Mouse (Mus musculus) left cerebral cortex, adult 2 months (tissue): ENCODE data around the gene Ccl7. TPM values are rescaled to one million over a fixed set of nuclear protein-coding genes. Genes with fewer than 3 reads are reported as not detected.

Experiments used
- DNase-seq, 2 experiments: peaks; one replicate each; pipeline ENCODE4 v3.0.0; 2021 to 2022; ENCODE audit warnings: low spot score in 2 of 2, mixed read lengths in 1 of 2; ENCODE audit errors: extremely low spot score in 1 of 2
- H3K27ac ChIP-seq: fragments of 200-600 bp; 2 replicates; pipeline ENCODE4 v1.8.1; 2022
- H3K4me3 ChIP-seq: fragments of 200-600 bp; 2 replicates; pipeline ENCODE4 v1.8.1; 2022
- CTCF ChIP-seq: fragments of 200-600 bp; IDR thresholded peaks from 2 replicates; pipeline ENCODE4 v1.8.1; 2022; ENCODE audit warnings: antibody characterized with exemption, mild to moderate bottlenecking, moderate library complexity
- intact Hi-C: fragments of 180-260 bp; cut with DNase I; formaldehyde crosslinking; loops from one replicate; pipeline ENCODE4 v1.15.1; 2025
- total RNA-seq, 2 experiments: library from RNA; stranded (reverse); gene quantifications; 2 replicates each; pipeline ENCODE4 v1.2.3; 2021

The Ccl7 gene
- total RNA-seq, 2 experiments from 2014 or later = not detected

DNA sequence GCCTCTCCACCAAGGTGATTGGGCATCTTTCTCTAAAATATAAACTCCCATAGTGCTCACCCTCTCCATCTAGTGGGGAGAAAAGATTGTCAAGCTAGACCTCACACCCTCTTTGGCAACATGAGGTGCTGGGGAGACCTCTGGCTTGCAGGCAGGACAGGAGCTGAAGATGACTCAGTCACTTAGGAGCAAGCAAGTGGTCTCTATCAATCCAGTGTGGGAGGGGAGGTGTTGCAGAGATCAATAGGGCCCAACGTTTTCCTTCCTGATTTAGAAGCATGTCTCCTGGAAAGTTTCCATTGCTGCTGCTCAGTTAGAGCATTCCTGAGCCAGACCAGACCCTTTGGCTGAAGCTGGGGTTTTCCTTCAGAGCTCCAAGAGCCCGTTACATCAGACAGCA is 7.0 kb upstream of the Ccl7 start, which contains the start of gene Gm17268:
Gene Gm17268 (minus strand): TSS at position 28 of the 400 bp plus-strand sequence.
- intact Hi-C loops = loop anchor here (5.0 kb wide), 1 partner anchor 41 kb away; no protein-coding TSS in a partner anchor
- peak; percentile 21 for TF ChIP-seq CTCF
- Histone ChIP-seq H3K4me3 (no peak within 1 kb of the TSS), H3K27ac (no peak within 1 kb of the TSS)
- DNase-seq = no peak

DNA sequence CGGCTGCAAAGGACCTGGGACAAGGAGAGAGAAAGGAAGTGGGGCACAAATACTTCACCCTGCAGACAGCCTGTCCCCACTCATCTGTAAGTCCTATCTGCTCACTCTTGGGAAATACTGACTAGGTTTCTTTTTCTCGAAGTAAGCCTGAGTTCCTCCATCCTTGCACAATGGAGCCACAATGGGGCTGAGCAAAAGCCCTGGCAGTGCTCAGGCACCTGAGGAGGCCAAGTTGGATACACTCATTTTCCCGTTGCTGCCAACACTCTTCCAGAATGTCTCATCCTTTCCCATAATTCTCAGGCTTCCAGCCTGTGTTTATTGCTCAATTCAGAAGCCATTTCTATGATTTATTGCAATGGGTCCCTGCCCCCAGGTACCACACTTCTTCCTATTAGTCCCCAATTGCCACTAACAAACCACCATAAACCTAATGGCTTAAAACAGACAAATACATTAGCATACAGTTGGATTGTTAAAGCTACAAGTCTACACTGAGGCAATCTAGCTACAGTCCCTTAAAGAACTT is 6.3 kb upstream of the Ccl7 start:
- H3K4me3 ChIP-seq = no peak overlapping the region
- intact Hi-C loops = loop anchor here (5.0 kb wide), 1 partner anchor 42 kb away; no protein-coding TSS in a partner anchor
- no peak for TF ChIP-seq CTCF
- no peak overlapping the region for H3K27ac ChIP-seq
- no peak for DNase-seq

DNA sequence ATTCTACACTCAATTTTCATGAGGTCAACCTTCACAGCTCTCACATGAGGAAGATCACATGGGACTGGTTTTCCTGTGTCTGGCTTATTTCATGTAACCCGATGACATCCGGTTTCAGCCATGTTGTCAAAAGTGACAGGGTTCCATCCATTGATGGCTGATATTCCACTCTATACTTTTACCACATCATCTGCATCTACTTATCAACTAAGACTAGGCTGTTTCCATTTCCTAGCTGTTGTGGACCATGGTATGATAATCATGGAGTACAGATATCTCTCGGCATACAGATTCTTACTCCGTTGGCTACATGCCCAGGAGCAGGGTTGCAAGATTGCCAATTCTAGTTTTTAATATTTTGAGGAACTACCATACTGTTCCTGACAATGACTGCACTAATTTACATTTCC is 3.8 kb upstream of the Ccl7 start:
- Histone ChIP-seq H3K27ac (no peak overlapping the region), H3K4me3 (no peak overlapping the region)
- TF ChIP-seq CTCF = no peak
- no peak for DNase-seq
- intact Hi-C loops = no loop called here

DNA sequence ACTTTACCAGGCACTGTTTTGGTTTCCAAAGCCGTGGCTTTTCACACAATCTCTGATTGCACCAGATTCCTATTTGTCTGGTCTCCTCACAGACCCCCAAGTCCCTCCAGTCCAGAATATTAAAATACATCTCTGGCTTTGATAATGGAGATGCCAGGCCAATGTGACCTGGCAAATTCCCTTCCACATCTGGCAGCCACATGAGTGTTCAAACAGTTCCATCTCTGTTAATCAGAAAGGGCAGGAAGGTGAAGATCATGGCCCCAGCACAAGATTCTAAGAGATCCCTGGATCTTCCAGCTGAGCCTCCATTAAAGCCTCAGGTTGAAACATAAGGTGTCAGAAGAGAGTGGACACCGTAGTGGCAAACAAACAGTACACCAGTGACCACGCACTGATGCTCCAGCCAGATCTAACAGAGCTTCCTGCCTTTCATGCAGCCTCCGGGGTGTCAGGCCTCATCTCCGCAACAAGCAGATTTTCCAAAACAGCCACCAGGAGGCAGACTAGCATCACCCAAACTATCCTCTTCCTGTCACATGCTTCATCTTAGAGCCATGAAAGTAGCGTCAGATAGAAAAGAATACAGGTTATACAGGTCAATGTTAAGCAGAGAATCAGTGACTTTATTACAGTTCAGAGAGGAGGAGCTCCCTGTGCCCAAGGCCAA is 2.4 kb downstream of the Ccl7 start:
- intact Hi-C loops = loop anchor here (2.0 kb wide), 1 partner anchor 129 kb away; no protein-coding TSS in a partner anchor
- DNase-seq = no peak
- TF ChIP-seq CTCF = peak; percentile 48

DNA sequence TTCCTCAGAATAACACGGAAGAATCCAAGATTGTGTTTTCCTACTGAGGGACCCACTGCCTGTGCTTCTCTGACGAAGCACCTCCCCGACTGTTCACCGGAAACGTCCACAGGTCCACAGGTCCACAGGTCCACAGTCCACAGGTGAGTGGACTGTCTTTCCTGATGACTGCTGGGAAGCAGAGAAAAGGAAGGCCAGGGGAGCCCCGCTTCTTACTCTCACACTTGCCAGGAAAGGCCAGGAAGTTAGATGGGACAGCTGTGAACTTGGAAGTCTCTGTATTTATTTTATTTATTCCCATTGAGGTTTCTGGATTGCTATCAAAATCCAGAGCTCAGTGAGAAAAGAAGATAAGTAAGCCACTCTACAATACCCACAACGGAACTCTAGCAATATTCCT is 8.3 kb downstream of the Ccl7 start:
- TF ChIP-seq CTCF = no peak
- no peak for DNase-seq

More for the DNA sequence above, 2.4 kb downstream of the Ccl7 start:
- Histone ChIP-seq H3K27ac (no peak overlapping the region), H3K4me3 (no peak overlapping the region)

DNA sequence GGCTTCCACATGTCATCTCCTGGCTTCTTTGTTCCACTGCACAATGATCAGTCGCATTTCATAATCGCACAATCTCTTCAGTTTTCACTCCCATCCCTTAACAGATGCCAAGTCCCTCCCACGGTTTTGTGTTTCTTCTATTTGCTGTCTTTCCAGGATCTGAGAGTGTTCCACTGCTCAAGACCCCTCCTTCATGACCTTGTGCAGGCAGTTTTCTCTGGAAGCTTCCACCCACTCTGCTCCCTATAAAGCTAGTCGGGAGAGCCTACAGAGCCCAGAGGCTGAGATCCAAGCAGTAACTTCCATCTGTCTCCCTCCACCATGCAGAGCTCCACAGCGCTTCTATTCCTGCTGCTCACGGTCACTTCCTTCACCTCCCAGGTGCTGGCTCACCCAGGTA is 12.1 kb downstream of the Ccl7 start, which contains the start of gene Ccl11:
Gene Ccl11 (plus strand): TSS at position 178 of the 400 bp plus-strand sequence.
- peak; percentile 22 to 23 for DNase-seq

More for the DNA sequence above, 8.3 kb downstream of the Ccl7 start:
- Histone ChIP-seq H3K27ac (no peak overlapping the region), H3K4me3 (no peak overlapping the region)
- intact Hi-C loops = no loop called here

DNA sequence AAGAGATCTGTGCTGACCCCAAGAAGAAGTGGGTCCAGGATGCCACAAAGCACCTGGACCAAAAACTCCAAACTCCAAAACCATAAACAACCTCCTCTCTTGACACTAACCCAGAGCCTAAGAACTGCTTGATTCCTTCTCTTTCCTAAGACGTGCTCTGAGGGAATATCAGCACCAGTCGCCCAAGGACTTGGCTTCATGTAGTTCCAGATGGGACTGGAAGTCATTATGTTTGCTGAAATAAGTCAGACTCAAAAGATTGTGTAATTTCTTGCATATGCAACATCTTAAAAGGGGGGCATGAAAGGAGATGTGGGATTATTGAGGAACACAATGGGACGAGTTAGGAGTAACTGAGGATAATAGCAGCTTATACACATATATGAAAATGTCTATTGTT is 16.7 kb downstream of the Ccl7 start:
- Histone ChIP-seq H3K4me3 (no peak overlapping the region), H3K27ac (no peak overlapping the region)
- intact Hi-C loops = no loop called here
- TF ChIP-seq CTCF = no peak
- DNase-seq = no peak

More for the DNA sequence above, 12.1 kb downstream of the Ccl7 start, which contains the start of gene Ccl11:
- TF ChIP-seq CTCF = no peak
- intact Hi-C loops = no loop called here
- Histone ChIP-seq H3K4me3 (no peak within 1 kb of the TSS), H3K27ac (no peak within 1 kb of the TSS)

DNA sequence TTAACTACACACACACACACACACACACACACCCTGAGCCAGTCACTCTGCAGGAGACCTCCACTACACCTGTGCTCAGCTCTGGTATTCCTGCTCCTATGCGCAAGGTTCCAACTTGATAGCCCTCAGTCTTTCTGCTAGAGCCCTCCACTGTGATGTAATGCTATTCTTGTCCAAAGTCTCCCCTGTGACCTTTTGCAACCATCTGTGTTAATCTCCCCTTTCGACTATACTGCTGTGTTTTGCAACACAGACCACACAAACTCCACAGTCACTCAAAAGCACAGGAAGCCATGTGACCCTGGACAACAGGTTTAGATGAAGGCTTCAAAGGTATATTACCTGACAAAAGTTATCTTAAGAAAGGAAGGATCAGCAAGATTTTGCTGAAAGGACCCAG is 17.9 kb downstream of the Ccl7 start:
- H3K4me3 ChIP-seq = no peak overlapping the region
- H3K27ac ChIP-seq = no peak overlapping the region
- no peak for DNase-seq
- TF ChIP-seq CTCF = no peak
- intact Hi-C loops = no loop called here

DNA sequence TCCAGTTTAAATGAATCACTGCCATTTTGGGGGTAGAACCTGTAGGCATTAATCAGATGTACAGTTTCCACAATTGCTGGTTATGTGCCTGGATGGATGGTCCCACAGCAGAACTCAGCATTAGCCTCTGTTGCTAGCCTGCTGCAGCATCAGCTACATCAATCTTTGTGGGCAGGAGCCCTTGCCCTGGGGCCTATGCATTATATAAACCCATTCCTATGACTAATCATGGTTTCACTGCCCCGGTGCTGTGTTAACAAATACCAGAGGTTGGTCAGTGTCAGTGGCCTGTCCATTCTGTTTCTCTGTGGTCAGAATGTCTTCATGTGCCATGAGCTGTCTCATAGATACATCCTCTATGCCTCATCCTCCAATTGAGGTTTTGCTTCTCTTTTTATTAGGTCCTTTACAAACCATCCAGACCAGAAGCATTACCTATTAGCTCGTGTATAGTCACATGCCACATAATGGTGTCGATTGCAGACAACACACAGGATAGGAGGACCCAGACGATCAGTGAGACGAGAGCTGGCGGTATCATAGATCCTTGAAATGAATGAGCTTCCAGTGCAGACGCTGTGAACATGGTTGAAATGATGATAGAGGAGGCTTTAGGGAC is 21.6 kb downstream of the Ccl7 start:
- no peak for DNase-seq

DNA sequence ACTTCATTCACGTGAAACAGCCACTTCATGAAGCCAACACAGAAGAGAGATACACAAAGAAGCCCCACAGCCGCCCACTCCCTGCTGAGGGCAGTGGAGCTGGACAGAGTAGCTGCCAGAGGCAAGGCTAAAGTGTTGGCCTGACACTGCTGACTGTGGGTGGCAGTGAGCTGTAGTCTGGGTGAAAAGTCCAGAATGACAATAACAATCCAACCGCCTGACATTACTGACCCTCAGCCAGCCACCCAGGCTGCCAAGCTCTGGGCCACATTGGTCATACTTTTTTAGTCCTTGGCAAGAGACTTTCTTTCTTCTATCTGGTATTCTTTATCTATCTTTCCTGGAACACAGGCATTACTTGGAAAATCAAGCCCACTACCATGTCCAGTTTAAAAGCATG is 25.6 kb downstream of the Ccl7 start:
- no peak for DNase-seq
- H3K27ac ChIP-seq = no peak overlapping the region
- no peak overlapping the region for H3K4me3 ChIP-seq
- intact Hi-C loops = no loop called here
- TF ChIP-seq CTCF = no peak

More for the DNA sequence above, 21.6 kb downstream of the Ccl7 start:
- Histone ChIP-seq H3K27ac (no peak overlapping the region), H3K4me3 (no peak overlapping the region)
- no peak for TF ChIP-seq CTCF
- intact Hi-C loops = no loop called here

DNA sequence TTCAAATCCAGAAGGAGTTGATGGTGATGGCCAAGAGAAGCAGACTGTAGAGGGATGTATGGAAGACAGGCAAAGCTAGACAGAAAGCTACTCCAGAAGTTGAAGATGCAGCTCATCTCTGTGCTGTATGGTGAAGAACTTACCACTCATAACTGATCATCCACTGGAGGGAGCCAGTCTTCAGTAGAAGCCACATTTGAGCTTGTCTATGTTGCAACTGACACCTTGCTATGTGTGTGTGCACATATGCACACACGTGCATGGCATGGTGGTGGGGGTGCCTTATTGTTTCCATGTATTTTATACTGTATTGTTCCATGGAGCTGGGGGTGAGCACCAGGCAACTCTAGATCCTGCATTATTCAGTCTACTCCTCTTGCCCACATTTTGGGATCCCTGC is 26.9 kb downstream of the Ccl7 start:
- H3K4me3 ChIP-seq = no peak overlapping the region
- no peak overlapping the region for H3K27ac ChIP-seq
- TF ChIP-seq CTCF = peak; percentile 31
- DNase-seq = no peak
- intact Hi-C loops = no loop called here

DNA sequence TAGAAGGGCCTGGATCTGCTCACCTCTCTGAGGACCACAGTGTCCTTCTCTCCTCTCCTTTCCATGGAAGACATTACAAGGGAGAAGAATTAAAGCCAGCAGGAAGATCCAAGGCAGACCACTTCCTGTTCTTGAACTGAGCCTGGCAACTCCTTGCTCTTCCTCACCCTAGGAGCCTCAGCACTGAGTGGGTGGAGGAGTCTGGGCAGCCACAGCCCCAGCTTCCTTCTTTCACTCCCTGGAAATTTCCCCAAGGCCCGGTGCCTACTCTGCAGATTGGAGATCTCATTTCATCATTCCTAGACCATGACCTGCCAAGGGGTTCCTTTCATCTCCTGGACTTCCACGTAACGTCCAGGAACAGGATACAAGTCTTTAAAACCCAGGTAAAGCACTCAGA is 27.5 kb downstream of the Ccl7 start:
- Histone ChIP-seq H3K27ac (no peak overlapping the region), H3K4me3 (no peak overlapping the region)
- no peak for DNase-seq
- intact Hi-C loops = no loop called here
- no peak for TF ChIP-seq CTCF
